Mouse (Mus musculus) embryonic facial prominence, embryonic 13.5 days (tissue): ENCODE measurements around the gene Mc1r. TPM values are rescaled to one million over a fixed set of nuclear protein-coding genes. Genes with fewer than 3 reads are reported as not detected.
"Not testable (repeated sequence)": the region's sequence is repeated elsewhere in the genome, so short reads cannot be mapped to it uniquely, and the experiment has no call there.

ENCODE experiments used
- ATAC-seq: fragments of 200-750 bp; cut with Nextera tagmentation; 2 replicates; pipeline ENCODE4 v1.8.0; 2017; ENCODE audit warnings: low read depth; ENCODE audit not compliant: insufficient number of reproducible peaks, insufficient read depth, low FRiP score, low TSS enrichment
- H3K27ac ChIP-seq: fragments of 300-500 bp; sonication (generic); 2 replicates; pipeline ENCODE4 v1.5.1; 2015; ENCODE audit warnings: moderate library complexity, mild to moderate bottlenecking, inconsistent platforms
- H3K27me3 ChIP-seq: fragments of 300-500 bp; sonication (generic); 2 replicates; pipeline ENCODE4 v1.6.1; 2015; ENCODE audit warnings: mild to moderate bottlenecking, inconsistent platforms
- H3K36me3 ChIP-seq: fragments of 300-500 bp; sonication (generic); 2 replicates; pipeline ENCODE4 v1.6.1; 2015; ENCODE audit warnings: mild to moderate bottlenecking, inconsistent platforms
- H3K4me1 ChIP-seq: fragments of 300-500 bp; sonication (generic); 2 replicates; pipeline ENCODE4 v1.6.1; 2015; ENCODE audit warnings: inconsistent platforms
- H3K4me2 ChIP-seq: fragments of 300-500 bp; sonication (generic); 2 replicates; pipeline ENCODE4 v1.6.1; 2015; ENCODE audit warnings: moderate library complexity, mild to moderate bottlenecking, inconsistent platforms
- H3K4me3 ChIP-seq: fragments of 300-500 bp; sonication (generic); 2 replicates; pipeline ENCODE4 v1.5.1; 2015; ENCODE audit warnings: mild to moderate bottlenecking, inconsistent platforms
- H3K9ac ChIP-seq: fragments of 300-500 bp; sonication (generic); 2 replicates; pipeline ENCODE4 v1.6.1; 2015; ENCODE audit warnings: mild to moderate bottlenecking, inconsistent platforms
- H3K9me3 ChIP-seq: fragments of 300-500 bp; sonication (generic); 2 replicates; pipeline ENCODE4 v1.6.1; 2016; ENCODE audit warnings: inconsistent platforms
- WGBS: fragments of 180-500 bp; shearing (Covaris S2); methylation state at CpG from one replicate; pipeline ENCODE4 v1.1.7; 2015; ENCODE audit warnings: mixed read lengths; 5-methylcytosine and 5-hydroxymethylcytosine counted together
- polyA plus RNA-seq: library from polyadenylated mRNA; unstranded; fragments of >200 nt; fragmentation: Nextera tagmentation; extraction: Ambion mirVana; gene quantifications from 2 replicates; pipeline ENCODE4 v1.2.1, GENCODE M21; 2015

Mc1r gene
- polyA plus RNA-seq, 1 experiment from 2014 or later: 0.14 TPM

DNA sequence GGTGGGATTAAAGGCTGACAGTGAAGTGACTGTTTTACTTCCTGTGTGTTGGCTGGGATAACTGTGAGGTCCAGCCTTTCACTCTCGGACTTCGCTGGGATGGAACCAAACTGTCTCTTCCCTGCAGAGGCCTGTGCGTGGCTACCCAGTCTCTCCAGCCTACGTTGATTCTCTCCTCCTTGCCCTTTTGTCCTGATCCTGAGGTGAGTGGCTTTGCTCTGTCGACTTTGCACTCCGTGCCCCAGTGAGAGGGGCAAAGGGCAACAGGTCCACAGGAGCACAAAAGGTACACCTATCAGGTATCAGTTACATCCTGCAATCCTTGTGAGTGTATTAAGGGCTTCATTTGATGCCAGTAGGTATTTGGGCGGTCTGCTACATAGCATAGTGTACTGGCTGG is 16.5 kb downstream of the Mc1r start, which contains the start of gene Def8:
Gene Def8 (plus strand): TSS at position 87 of the 400 bp plus-strand sequence.
- Histone ChIP-seq H3K9ac (0 out of 2 replicates have a peak within 1 kb of the TSS, but pooled peaks have one; percentile 46), H3K4me3 (peak within 1 kb of the TSS; percentile 23; the same call in 1 of the 2 replicates), H3K4me2 (peak within 1 kb of the TSS; percentile 49), H3K36me3 (peaks cover 13% of the 10 kb centered on the region), H3K27ac (no peak within 1 kb of the TSS), H3K9me3 (peaks cover 19% of the 10 kb centered on the region), H3K4me1 (peaks cover 6% of the 10 kb centered on the region), H3K27me3 (no peaks in the 10 kb centered on the region)
- ATAC-seq: no peak
- 57% methylated on average over 7 of the region's 7 CpGs for WGBS

DNA sequence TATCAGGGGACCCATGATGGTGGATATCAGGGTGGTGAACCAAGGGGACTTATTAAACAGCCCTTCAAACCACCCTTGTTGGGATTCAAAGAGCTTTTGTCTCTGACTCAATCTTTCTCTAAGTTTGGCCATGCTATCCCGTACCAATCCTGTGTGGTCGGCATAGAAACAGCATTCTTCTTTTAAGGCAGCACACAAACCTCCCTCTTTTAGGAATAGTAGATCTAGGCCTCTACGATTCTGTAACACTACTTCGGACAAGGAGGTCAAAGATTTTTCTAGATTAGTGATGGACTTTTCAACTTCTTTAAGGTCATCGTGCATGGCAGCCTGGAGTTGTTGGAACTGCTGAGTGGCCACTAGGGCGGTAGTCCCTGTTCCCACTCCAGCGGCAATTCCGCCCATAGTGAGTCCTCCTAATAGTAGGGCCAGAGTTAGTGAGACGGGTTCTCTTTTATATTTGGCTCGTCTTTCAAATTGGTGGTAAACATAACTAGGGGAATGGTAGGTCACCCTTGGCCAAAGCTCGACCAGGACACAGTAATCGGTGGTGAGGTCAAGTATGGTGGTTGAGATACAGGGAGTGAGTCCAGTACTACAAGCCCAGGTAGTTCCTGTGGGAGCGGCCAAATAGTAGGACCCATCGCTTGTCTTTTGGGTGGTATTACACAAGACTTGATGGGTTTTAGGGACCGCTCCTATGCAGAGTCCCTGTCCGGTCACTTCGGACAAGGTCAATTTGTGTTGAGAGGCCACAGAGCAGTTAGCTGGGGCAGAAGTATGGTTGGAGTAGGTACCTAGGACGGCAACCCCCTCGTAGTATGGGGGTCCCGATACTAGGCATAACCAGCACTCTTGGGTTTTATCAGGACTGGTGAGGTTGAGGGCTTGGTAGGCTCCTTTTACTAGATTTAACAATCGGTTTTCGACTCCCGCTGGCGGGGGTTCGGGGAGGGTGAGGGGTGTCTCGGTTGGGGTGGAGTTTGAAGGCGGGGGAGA is 19.9 kb downstream of the Mc1r start:
- WGBS: 95% methylated on average over 27 of the region's 27 CpGs
- H3K27ac ChIP-seq: no peak overlapping the region
- peaks cover 6% of the 10 kb centered on the region for H3K4me1 ChIP-seq
- no peaks in the 10 kb centered on the region for H3K27me3 ChIP-seq
- no peak overlapping the region for H3K9ac ChIP-seq
- no peak overlapping the region for H3K4me2 ChIP-seq
- H3K9me3 ChIP-seq: peaks cover 41% of the 10 kb centered on the region
- no peak for ATAC-seq
- no peaks in the 10 kb centered on the region for H3K36me3 ChIP-seq
- H3K4me3 ChIP-seq: no peak overlapping the region

DNA sequence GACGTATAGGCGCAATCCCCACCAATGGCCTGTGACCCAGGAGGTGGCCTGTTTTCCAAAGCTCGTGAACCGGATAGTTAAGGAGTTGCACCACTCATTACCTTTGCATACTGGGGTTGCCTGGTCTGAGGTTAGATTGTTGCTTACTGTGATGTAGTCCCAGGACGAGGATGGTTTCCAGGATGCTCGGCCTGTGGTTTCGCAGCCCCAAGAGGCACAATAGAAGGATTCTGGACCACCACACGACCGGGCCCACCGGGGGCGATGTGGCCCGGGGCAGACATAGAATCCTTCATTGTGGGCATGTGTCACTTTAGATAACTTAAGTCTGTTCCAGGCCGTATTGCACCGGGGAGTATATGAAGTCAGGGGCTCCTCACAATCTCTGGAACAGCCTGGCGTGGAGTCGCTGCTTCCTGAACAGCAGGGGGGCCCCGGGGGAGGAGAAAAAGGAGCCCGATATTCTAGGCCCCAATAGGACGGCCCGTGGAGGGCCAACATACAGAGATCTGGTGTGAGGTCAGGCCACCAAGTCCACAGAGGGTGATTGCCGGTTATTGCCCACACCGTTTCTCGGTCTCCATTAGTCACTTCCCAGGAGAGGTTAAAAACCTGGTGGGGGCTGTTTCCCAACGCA is 20.9 kb downstream of the Mc1r start:
- no peak overlapping the region for H3K4me2 ChIP-seq
- H3K36me3 ChIP-seq: no peaks in the 10 kb centered on the region
- no peak overlapping the region for H3K27ac ChIP-seq
- no peak for ATAC-seq
- H3K9me3 ChIP-seq: peaks cover 50% of the 10 kb centered on the region
- WGBS: 95% methylated on average over 24 of the region's 24 CpGs
- no peak overlapping the region for H3K4me3 ChIP-seq
- H3K4me1 ChIP-seq: no peaks in the 10 kb centered on the region
- H3K27me3 ChIP-seq: no peaks in the 10 kb centered on the region
- no peak overlapping the region for H3K9ac ChIP-seq

DNA sequence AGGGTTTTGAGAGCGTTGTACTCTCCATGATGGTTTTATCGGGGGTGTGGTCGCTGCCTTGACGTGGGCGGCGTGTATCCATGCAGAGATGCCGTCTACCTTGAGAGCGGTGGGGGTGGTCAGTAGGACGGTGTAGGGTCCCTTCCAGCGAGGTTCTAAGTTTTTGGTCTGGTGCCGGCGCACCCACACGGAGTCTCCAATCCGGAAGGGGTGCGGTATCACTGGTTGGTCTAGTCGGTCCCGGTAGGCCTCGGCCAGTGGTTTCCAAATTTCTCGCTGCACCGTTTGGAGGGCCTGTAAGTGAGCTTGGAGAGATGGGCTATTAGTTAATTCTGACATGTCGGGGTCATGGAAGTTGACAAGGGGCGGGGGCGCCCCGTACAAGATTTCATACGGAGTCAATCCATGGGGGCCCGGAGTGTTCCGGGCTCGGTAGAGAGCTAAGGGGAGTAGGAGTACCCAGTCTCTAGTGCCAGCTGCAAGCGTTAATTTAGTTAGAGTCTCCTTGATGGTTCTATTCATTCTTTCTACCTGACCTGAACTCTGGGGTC is 21.5 kb downstream of the Mc1r start:
- no peaks in the 10 kb centered on the region for H3K27me3 ChIP-seq
- ATAC-seq: no peak
- WGBS: 96% methylated on average over 28 of the region's 29 CpGs

DNA sequence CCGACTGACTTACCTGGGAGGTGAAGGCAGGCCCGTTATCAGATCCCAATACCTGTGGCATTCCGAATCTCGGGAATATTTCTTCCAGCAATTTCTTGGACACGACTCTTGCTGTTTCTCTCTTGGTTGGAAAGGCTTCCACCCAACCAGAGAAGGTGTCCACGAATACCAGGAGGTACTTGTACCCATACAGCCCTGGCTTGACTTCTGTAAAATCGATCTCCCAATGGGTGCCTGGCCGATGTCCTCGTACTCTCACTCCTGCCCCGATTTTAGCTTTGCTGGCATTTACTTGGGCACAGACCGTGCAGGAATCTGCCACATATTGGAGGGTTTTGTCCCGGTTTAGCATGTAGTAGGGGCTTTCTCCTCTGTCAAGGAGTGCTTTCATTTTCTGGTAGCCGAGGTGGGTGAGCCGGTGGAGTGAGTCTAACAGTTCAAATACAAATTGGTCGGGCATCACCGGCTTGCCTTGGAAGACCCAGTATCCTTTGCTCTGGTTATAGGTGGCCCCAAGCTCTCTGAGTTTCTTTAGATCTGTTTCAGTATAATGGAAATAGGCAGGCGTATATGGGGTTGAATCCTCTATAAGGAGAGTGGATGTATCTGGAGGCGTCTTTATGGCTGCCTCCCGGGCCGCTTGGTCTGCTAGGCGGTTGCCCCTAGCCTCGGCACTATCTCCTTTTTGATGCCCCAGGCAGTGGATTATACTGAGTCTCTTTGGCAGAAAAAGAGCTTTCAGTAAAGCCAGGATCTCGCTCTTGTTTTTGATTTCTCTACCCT is 22.2 kb downstream of the Mc1r start:
- Histone ChIP-seq H3K27ac (no peak overlapping the region), H3K9ac (no peak overlapping the region), H3K4me2 (no peak overlapping the region), H3K9me3 (peaks cover 56% of the 10 kb centered on the region), H3K4me3 (no peak overlapping the region), H3K27me3 (no peaks in the 10 kb centered on the region), H3K36me3 (no peaks in the 10 kb centered on the region), H3K4me1 (no peaks in the 10 kb centered on the region)
- 95% methylated on average over 23 of the region's 23 CpGs for WGBS
- no peak for ATAC-seq

More for the DNA sequence above, 21.5 kb downstream of the Mc1r start:
- no peaks in the 10 kb centered on the region for H3K4me1 ChIP-seq
- no peaks in the 10 kb centered on the region for H3K36me3 ChIP-seq
- H3K9me3 ChIP-seq: peaks cover 56% of the 10 kb centered on the region
- H3K4me3 ChIP-seq: no peak overlapping the region
- no peak overlapping the region for H3K4me2 ChIP-seq
- no peak overlapping the region for H3K9ac ChIP-seq
- no peak overlapping the region for H3K27ac ChIP-seq

DNA sequence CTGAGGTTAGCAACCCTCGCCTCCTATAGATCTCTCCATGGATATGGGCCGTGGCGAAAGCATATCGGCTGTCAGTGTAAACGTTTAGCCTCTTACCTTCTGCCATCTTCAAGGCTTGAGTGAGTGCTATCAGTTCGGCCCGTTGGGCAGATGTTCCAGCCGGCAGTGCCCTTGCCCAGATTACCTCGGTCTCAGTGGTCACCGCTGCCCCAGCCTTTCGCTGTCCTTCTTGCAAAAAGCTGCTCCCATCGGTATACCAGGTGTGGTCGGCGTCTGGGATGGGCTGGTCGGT is 22.8 kb downstream of the Mc1r start:
- WGBS: 95% methylated on average over 15 of the region's 15 CpGs
- peaks cover 59% of the 10 kb centered on the region for H3K9me3 ChIP-seq
- H3K27ac ChIP-seq, H3K27me3 ChIP-seq, H3K36me3 ChIP-seq, H3K4me1 ChIP-seq, H3K4me2 ChIP-seq, H3K4me3 ChIP-seq, ATAC-seq, H3K9ac ChIP-seq: not testable (repeated sequence)

DNA sequence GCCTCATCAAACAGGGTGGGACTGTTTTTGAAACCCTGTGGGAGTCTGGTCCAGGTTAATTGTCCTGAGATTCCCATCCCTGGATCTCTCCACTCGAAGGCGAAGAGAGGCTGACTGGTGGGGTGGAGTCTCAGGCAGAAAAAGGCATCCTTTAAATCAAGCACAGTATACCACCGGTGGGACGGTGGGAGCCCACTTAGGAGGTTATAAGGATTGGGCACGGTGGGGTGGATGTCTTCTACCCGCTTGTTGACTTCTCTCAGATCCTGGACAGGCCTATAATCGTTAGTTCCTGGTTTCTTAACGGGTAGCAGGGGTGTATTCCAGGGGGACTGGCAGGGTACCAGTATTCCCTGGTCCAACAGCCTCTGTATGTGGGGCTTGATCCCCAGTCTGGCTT is 24.0 kb downstream of the Mc1r start:
- not testable (repeated sequence) for H3K27ac ChIP-seq, H3K36me3 ChIP-seq, H3K27me3 ChIP-seq, H3K4me1 ChIP-seq, ATAC-seq, H3K4me3 ChIP-seq, H3K4me2 ChIP-seq, H3K9ac ChIP-seq
- WGBS: 88% methylated on average over 8 of the region's 8 CpGs
- peaks cover 63% of the 10 kb centered on the region for H3K9me3 ChIP-seq

DNA sequence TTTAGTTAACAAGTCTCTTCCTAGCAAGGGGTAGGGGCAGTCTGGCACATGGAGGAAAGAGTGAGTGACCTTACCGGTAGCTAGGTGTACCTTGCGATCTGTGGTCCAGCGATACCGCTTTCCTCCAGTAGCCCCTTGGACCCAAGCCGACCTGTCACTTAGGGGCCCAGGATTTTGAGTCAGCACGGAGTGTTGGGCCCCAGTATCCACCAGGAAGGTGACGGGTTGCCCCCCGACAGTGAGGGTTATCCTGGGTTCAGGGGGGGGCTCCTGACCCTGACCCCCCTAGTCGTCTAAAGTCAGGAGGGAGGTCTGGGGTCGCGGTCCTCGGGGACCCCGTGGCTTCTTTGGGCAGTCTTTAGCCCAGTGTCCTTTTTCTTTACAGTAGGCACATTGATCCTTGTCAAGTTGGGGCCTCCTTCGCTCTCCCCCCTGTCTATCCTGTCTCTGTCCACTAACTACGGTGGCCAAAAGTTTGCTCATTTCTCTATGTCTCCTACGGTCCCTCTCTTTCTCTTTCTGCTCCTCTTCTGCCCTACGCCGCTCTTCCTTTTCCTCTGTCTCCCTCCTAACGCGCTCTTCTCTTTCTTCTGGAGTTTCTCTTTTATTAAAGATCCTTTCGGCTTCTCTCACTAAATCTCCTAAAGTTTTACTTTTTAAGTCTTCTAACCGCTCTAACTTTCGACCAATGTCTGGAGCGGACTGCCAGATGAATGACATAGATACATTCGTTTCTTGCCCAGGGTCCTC is 24.9 kb downstream of the Mc1r start:
- H3K9ac ChIP-seq: no peak overlapping the region
- H3K27me3 ChIP-seq: no peaks in the 10 kb centered on the region
- no peak overlapping the region for H3K27ac ChIP-seq
- 94% methylated on average over 25 of the region's 25 CpGs for WGBS
- no peak overlapping the region for H3K4me3 ChIP-seq
- H3K4me1 ChIP-seq: no peaks in the 10 kb centered on the region
- H3K9me3 ChIP-seq: peaks cover 60% of the 10 kb centered on the region
- ATAC-seq: no peak
- no peak overlapping the region for H3K4me2 ChIP-seq
- H3K36me3 ChIP-seq: no peaks in the 10 kb centered on the region

DNA sequence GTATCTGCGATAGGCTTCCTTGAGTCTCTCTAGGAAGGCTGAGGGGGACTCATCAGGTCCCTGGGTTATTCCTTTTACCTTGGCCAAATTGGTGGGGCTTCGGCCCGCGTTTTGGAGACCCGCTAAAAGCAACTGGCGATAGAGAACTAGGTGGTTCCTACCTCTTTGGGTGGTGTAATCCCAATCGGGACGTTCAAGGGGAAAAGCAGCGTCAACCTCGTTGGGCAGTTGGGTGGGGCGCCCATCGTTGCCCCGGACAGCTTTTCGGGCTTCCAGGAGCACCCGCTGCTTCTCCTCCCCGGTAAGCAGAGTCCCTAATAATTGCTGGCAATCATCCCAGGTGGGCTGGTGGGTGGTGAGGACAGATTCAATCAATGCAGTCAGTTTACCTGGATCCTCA is 25.5 kb downstream of the Mc1r start:
- no peak for ATAC-seq

DNA sequence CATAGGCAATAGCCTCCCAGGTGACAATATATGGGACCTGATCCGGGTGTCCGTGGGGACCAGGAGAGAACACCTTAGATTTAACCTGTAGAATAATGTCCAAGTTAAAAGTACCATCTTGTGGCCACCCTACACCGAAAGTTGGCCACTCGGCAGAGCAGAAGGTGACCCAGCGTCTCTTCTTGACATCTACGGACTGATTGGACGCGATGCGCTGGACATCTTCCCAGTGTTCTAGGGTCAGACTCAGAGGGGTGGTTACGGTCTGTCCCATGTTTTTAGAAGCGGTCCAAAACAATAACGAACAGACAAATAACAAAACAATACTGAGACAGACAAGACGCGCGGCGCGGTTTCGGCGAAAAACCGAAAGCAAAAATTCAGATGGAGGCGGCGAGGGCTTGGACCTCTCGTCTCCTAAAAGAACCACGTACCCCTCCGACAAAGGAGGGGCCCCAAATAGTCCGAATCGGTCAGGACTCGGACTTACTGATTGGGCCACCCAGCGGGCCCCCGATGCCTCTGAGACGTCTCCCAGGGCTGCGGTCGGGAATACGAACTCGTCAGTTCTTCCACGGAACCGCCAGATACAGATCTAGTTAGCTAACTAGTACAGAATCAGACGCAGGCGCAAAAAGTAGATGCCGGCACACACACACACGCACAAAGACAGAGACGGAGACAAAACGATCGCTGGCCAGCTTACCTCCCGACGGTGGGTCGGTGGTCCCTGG is 26.5 kb downstream of the Mc1r start:
- WGBS: 96% methylated on average over 47 of the region's 47 CpGs

More for the DNA sequence above, 25.5 kb downstream of the Mc1r start:
- no peaks in the 10 kb centered on the region for H3K27me3 ChIP-seq
- WGBS: 96% methylated on average over 16 of the region's 16 CpGs
- no peak overlapping the region for H3K27ac ChIP-seq
- H3K9me3 ChIP-seq: peaks cover 55% of the 10 kb centered on the region
- H3K4me3 ChIP-seq: no peak overlapping the region
- H3K4me1 ChIP-seq: no peaks in the 10 kb centered on the region
- H3K36me3 ChIP-seq: no peaks in the 10 kb centered on the region
- H3K9ac ChIP-seq: no peak overlapping the region
- no peak overlapping the region for H3K4me2 ChIP-seq

More for the DNA sequence above, 26.5 kb downstream of the Mc1r start:
- peaks cover 45% of the 10 kb centered on the region for H3K9me3 ChIP-seq
- H3K4me3 ChIP-seq, ATAC-seq, H3K27me3 ChIP-seq, H3K4me1 ChIP-seq, H3K36me3 ChIP-seq, H3K27ac ChIP-seq, H3K4me2 ChIP-seq, H3K9ac ChIP-seq: not testable (repeated sequence)
